Mouse (Mus musculus) CH12.LX (cell line): ENCODE measurements around the gene Ergic1.

Source experiments
- HCFC1 ChIP-seq: IDR thresholded peaks from 2 replicates; pipeline ENCODE4 v1.6.1; 2012; ENCODE audit warnings: low read depth, mild to moderate bottlenecking, inconsistent platforms, low read length, improper control_type of control experiment
- KAT2A ChIP-seq: IDR thresholded peaks from 2 replicates; pipeline ENCODE4 v1.6.1; 2012; ENCODE audit warnings: low read length, improper control_type of control experiment, inconsistent platforms; ENCODE audit not compliant: insufficient replicate concordance
- POLR2A ChIP-seq: IDR thresholded peaks from 2 replicates; pipeline ENCODE4 v1.6.1; 2011; ENCODE audit warnings: low read depth, mild to moderate bottlenecking, improper control_type of control experiment, low read length
- RAD21 ChIP-seq: IDR thresholded peaks from 2 replicates; pipeline ENCODE4 v1.6.1; 2011; ENCODE audit warnings: low read depth, mild to moderate bottlenecking, low read length, improper control_type of control experiment, moderate library complexity

- TF ChIP-seq RAD21: no peak
- no peak for TF ChIP-seq KAT2A
- TF ChIP-seq POLR2A: no peak
- TF ChIP-seq HCFC1: no peak
Measured at GRCm38 (mm10) chr17:26616696-26617095, 55.4 kb downstream of the Ergic1 start.
